Mouse (Mus musculus) adrenal gland, postnatal 25 days (tissue): ENCODE results near the gene Acyp1. TPM values are rescaled to one million over a fixed set of nuclear protein-coding genes. Genes with fewer than 3 reads are reported as not detected.
"Not testable (repeated sequence)": the region's sequence is repeated elsewhere in the genome, so short reads cannot be mapped to it uniquely, and the experiment has no call there.

Source experiments
- DNase-seq: peaks from one replicate; pipeline ENCODE4 v3.0.0; 2021; ENCODE audit warnings: mixed read lengths
- total RNA-seq: library from RNA; stranded (reverse); gene quantifications from 2 replicates; pipeline ENCODE4 v1.2.3, GENCODE M21; 2021

Acyp1 gene
- total RNA-seq, 1 experiment from 2014 or later: 42.2 TPM

GRCm38 (mm10) chr12:85281756-85282155 lies 6.5 kb downstream of the Acyp1 start:
- not testable (repeated sequence) for DNase-seq

DNA sequence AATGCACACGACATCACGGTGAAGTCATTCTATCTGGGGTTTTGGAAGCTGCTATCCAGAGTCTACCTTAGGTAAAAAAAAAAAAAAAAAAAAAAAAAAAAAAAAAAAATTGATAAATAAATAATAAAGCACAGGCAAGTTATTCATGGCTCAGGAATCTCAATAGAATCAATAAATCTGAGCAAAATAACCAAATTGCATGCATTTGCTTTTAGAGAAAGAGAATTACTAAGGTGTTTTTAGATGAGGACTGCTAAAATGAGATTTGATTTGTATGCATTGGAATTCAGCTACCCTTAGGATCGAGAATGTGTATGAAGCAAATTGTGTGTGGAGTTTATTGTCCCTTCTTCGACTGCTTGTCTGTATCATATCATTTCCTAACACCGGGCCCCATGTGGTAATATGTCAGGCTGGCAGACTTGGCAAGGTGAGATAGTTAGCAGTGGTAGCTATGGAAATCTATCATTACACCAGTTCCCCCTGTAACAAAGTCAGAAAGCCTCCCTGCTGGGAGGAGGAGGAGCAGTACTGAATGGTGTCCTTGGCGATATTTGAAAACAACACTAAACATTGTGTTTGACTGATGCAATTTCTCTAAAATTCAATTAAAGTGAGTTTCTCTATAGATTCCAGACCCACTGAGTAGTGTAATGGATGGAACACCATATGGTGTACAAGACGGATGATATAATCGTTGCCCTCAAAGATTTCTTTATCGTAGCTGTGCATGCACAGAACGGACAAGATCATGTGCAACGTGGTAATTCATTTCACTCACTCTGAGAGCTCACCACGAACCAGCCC lies 7.2 kb downstream of the Acyp1 start:
- no peak for DNase-seq

GRCm38 (mm10) chr12:85280105-85280844 lies 8.0 kb downstream of the Acyp1 start:
- peak; percentile 93 for DNase-seq

DNA sequence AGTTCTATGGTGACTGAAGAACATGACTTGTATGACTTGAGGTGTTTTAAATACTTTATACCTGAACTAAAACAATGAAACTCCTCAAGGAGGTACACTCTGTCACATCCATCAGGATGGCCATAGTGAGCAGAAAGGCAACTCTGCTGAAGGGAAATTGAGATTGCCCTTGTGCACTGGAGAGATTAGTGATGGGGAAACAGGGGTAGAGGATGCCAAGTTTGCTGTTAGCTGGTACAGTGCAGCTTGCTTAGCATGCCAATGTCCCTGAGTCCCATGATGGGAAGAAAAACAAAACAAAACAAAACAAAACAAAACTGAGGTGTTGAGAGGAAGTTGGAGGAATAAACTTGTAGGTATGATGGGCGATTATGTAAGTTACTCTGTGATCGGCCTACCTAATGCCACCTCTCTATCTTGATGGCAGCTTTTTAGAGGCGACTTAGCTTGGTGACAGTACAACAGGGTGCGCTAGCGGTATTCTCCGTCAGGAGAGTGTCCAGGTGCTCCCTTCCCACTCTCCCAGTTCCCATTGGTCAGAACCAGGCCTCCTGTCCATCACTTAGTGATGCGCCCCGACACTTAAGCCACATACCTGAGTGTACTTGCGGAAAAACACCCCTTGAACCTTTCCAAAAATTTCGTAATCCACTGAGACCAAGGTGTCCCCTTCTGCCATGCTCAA lies 8.7 kb downstream of the Acyp1 start:
- DNase-seq: no peak

GRCm38 (mm10) chr12:85278919-85279318 lies 9.3 kb downstream of the Acyp1 start:
- no peak for DNase-seq

- DNase-seq: no peak
Measured at GRCm38 (mm10) chr12:85276273-85276672, 12.0 kb downstream of the Acyp1 start.

DNA sequence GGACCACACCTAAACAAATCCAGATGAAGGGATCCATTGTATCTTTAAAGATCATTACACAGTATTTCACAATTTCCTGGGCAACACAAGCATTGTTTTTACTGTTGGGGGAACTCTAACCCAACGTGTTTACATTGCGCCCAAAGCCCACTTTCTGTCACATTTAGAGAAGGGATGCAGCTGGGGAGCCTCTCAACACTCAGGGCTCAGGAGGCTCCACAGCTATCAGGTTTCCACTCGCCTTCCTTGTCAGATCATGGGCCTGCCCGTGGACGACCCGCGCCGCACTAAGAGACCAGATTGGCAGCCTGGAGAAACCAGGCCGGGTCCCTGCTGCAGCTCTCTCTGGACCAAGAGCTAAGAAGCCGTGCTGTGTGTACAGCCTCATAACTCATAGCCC lies 14.7 kb downstream of the Acyp1 start:
- DNase-seq: no peak

DNA sequence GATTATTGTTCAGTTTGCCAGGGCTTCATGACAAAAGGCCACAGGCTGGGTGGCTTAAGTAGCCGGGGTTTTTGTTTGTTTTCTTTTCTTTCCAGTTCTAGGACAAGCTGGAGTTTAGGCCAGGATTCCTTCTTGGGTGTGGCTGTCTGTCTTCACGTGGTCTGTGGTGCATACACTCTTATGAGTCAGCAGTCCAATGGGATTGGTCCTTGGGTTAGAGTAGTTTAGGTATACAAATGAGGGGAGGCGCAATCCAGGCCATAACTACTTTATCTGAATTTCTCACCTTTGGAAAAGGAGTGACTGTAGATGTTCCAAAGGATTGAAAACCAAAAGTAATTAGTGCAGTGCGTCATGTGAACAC lies 16.4 kb downstream of the Acyp1 start:
- DNase-seq: no peak

GRCm38 (mm10) chr12:85271132-85271842 lies 17.0 kb downstream of the Acyp1 start:
- DNase-seq: no peak

DNA sequence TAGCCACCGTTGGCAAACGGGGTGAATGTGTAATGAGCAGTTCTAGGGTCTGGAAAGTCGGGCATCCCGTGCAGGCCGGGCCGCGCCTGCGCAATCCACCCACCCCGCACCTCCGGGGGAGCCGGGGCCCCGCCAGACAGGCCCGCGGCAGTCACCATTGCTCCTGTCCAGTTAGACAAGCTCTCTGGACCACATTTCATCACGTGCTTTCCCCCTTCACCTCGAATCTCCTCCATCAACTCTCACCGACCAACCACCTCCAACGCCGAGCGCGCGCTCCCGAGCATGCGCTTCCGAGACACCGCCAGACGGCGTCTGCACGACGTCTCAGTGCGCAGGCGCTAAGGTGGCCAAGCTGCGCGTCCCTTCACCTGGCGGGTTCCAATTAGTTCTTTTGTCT lies 17.9 kb downstream of the Acyp1 start, which contains the start of gene Mlh3:
Mlh3 (minus strand) TSS at position 281 of the 400 bp plus-strand sequence.
- peak; percentile 84 for DNase-seq

- DNase-seq: no peak
Measured at GRCm38 (mm10) chr12:85269821-85270220, 18.4 kb downstream of the Acyp1 start.

DNA sequence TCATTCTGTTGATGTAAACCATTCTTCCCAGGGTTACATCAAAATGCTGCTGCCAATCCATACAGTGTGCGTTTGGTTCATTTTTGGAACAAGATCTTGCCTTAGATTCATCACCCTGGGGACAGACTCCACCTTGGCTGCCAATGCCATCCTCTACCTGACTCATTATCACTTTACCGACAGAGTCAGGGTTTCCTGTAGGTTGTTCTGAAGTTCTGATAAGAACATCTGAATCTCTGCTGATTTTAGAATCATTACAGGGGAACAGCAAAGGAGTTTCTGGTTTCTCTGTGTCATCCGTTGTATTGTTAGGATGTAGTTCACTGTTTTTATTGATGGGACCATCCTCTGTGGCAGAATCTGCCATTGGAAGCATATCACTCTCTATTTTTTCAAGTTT lies 22.0 kb downstream of the Acyp1 start:
- no peak for DNase-seq

DNA sequence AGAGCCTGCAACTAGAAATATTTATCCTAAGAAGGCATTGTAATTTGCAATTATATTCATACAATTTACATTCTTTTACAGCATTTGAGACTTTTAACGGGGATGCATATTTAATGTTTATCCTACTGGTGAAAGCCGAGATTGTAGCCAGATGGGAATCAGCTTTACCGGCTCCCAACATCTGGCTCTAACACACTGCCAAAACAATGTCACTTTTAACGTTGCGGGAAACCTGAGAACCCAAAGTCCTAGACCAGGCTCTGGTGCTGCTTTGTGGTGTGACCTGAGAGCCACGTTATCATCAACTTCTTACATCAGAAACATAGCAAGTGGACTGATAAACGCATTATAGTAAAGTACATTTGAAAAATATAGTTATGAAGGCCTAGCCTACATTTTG lies 23.3 kb downstream of the Acyp1 start:
- DNase-seq: no peak

DNA sequence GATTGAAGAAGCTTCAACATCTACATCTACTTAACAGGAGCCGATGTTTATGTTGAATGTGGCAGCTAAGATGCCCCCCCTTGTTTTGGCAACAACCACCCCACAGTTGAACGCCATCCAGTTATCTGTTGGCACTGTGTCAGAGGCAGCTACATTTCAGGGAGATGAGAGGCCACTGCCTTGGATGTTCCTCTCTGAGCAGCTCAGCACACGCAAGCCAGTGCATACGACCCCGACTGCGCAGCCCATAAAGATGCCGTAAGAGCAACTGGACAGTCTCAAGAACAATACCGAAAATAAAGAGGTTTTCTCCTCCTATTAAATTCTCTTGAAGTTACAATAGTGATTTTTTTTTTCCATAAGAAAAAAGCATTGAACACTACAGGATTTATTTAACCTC lies 23.7 kb downstream of the Acyp1 start:
- no peak for DNase-seq

DNA sequence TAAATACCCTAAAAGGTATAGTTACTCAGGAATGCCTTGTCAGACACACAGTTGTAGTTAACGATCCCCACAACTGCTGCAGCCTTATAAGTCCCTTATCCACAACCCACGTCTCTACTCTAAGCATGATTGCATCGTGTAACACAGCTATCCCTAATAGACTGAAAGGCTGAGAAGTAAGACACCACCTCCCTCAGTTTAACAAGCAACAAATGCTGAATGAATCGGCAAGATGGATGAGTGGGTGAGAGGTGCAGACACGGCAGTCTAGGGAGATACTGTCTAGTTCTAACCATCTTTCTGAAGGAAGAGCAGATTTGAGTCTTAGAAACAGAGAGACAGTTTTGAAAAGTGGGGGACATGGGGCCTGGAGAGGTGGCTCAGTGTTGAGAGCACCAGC lies 25.0 kb downstream of the Acyp1 start:
- DNase-seq: no peak

GRCm38 (mm10) chr12:85262489-85262888 lies 25.7 kb downstream of the Acyp1 start:
- DNase-seq: no peak

- DNase-seq: no peak
Measured at GRCm38 (mm10) chr12:85257008-85257639, 31.1 kb downstream of the Acyp1 start.

DNA sequence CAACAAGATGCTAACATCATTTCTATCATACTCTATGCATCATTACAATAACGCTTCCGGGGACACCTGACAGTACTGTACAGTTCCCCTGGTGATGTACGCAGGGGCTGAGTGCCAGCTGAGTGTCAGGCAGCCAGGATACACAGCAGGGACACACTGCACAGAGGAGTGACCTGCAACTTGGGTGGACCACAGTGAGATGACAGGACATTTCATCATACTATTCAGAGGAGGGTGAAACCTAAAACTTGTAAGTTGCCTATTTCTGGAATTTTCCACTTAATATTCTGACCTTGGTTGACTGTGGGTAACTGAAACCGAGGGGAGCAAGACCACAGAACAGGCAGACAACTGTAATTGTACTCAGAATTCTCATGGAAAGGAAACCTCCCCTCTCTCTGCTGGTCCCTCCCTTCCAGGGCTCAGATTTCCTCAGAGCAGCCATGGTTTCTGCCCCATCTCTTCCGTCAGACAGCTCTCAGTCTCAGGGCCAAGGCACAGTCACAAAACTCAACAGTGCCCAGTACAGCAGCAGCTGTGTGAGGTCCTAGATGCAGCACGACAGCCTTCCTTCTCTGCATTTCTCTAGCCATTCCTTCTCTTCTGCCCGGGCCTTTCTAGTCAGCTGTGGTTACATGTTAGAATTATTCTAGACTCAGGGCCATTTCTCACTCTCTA lies 32.0 kb downstream of the Acyp1 start:
- DNase-seq: no peak

DNA sequence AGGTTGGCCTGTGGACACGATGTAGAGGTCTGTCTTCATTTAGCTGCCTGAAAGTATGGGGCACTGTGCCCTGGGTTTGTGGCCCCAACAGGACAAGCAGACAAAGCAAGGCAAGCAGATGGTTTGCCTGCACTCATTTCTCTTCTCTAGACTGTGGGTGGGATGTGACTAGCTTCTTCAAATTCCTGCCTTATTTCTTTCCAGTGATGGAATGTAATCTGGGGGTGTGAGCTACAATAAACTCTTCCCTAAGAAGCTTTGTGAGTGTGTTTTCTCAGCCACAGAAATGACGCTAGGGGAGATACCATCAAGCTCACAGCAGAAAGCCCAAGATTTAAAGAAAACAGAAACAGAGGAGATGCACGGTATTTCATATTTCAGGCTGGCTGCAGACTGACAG lies 36.2 kb downstream of the Acyp1 start:
- DNase-seq: no peak

- no peak for DNase-seq
Measured at GRCm38 (mm10) chr12:85237553-85237952, 50.7 kb downstream of the Acyp1 start.
